Mouse (Mus musculus) testis, postnatal 14 days (tissue): ENCODE data around the gene Magel2.

ENCODE experiments used
- DNase-seq: peaks from one replicate; pipeline ENCODE4 v3.0.0; 2021; ENCODE audit warnings: low spot score

Gene Magel2

GRCm38 (mm10) chr7:62376510-62377304 is at the start of gene Magel2:
Gene Magel2, plus strand, starts transcription at chr7:62377010.
- DNase-seq, result peak; percentile 5

GRCm38 (mm10) chr7:62345411-62345810 is 31.4 kb upstream of the Magel2 start:
- peak; percentile 18 for DNase-seq

- DNase-seq, result no peak
These were observed 30.5 kb upstream of the Magel2 start, which contains the start of gene Ndn for GRCm38 (mm10) chr7:62346269-62346668. Gene Ndn, plus strand, starts transcription at chr7:62346569.

GRCm38 (mm10) chr7:62348106-62348803 is 28.6 kb upstream of the Magel2 start:
- DNase-seq, result peak; percentile 82

- no peak for DNase-seq
These were observed 28.0 kb upstream of the Magel2 start for GRCm38 (mm10) chr7:62348804-62349190.

GRCm38 (mm10) chr7:62351266-62351665 is 25.5 kb upstream of the Magel2 start:
- DNase-seq, result no peak

- DNase-seq, result no peak
These were observed 11.7 kb upstream of the Magel2 start for GRCm38 (mm10) chr7:62365039-62365636.

GRCm38 (mm10) chr7:62366730-62367129 is 10.1 kb upstream of the Magel2 start:
- no peak for DNase-seq

- DNase-seq, result no peak
These were observed 1.2 kb upstream of the Magel2 start for GRCm38 (mm10) chr7:62375658-62376057.

GRCm38 (mm10) chr7:62377313-62377712 is 503 bp downstream of the Magel2 start:
- DNase-seq, result no peak

- no peak for DNase-seq
These were observed 1.7 kb downstream of the Magel2 start for GRCm38 (mm10) chr7:62378529-62378928.

GRCm38 (mm10) chr7:62382391-62382790 is 5.6 kb downstream of the Magel2 start:
- peak; percentile 6 for DNase-seq

- DNase-seq, result no peak
These were observed 11.5 kb downstream of the Magel2 start for GRCm38 (mm10) chr7:62388291-62388690.

GRCm38 (mm10) chr7:62392202-62392601 is 15.4 kb downstream of the Magel2 start:
- DNase-seq, result no peak

GRCm38 (mm10) chr7:62406573-62407050 is 29.8 kb downstream of the Magel2 start:
- DNase-seq, result no peak

- DNase-seq, result no peak
These were observed 31.0 kb downstream of the Magel2 start for GRCm38 (mm10) chr7:62407803-62408202.

GRCm38 (mm10) chr7:62415222-62415621 is 38.4 kb downstream of the Magel2 start:
- no peak for DNase-seq

- no peak for DNase-seq
These were observed 39.4 kb downstream of the Magel2 start for GRCm38 (mm10) chr7:62416173-62416572.

GRCm38 (mm10) chr7:62418346-62418745 is 41.5 kb downstream of the Magel2 start:
- DNase-seq, result no peak

- DNase-seq, result no peak
These were observed 42.3 kb downstream of the Magel2 start for GRCm38 (mm10) chr7:62419105-62419492.

- peak; percentile 89 for DNase-seq
These were observed 42.9 kb downstream of the Magel2 start, which contains the start of gene Mkrn3 for GRCm38 (mm10) chr7:62419493-62420360. Gene Mkrn3, minus strand, starts transcription at chr7:62420139.

- peak; percentile 12 for DNase-seq
These were observed 43.8 kb downstream of the Magel2 start for GRCm38 (mm10) chr7:62420566-62420965.
